Mouse (Mus musculus): ENCODE data around the gene Samd4b. TPM values are rescaled to one million over a fixed set of nuclear protein-coding genes. Genes with fewer than 3 reads are reported as not detected.
"Not testable (repeated sequence)": the region's sequence is repeated elsewhere in the genome, so short reads cannot be mapped to it uniquely, and the experiment has no call there.

Gene Samd4b
- total RNA-seq, 2 experiments from 2014 or later = 74.9 to 78.9 TPM

DNA sequence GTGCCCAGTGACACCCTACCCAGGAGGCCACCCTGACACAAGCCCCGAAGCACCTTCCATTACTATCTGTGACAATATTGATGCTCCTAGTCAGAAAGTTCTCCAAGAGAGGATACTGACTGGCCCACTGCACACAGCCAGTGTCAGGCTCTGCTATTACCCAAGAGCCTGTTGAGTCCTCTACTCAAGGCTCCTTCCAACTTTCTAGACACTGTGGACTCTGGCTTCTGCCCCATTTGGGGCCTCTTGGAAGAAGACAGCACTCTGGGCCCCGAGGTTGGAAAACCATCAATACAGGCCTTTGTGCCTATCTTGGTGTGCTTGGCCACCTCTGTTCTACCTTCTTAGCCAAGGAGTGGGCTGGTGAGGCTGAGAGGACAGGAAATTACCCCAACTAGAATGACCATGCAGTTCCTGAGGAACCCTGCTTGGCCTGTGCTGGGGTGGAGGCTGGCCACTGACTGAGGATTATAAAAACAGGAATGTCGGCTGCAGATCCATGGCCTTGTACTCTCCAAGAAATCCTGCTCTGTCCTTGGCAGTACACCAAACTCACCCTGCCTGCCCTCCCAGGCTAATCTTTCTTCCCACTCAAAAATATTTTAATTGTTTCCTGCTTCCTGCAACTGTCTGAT, 187.0 kb downstream of the Samd4b start:
- no peak for TF ChIP-seq CTCF (IDR thresholded peaks at IDR 0.05)
- Histone ChIP-seq H3K4me3 (no peak overlapping the region), H3K27ac (no peak overlapping the region)
- no peak for DNase-seq (ENCODE audit: extremely low spot score in 1 of 2, low spot score in 2 of 2)
- intact Hi-C loops (cut with DNase I) = no loop called here

DNA sequence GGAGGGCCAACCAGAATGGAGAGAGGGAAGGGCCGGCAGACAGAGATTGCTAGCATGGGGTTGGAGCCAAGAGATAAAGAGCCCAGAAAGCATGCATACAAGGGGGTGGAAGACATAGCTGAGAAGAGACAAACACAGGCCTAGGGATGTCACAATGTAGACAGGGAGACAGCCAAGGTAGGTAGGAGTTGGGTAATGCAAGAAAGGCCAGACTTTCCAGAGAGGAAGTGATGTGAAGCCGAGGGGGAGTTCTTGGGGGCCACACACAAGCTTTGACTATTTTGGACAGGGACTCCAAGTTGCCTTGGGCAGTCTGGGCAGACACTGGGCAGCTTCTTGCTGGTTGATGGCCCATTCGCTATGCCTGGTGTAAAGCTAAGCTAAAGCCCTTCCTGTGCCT, 196.0 kb downstream of the Samd4b start:
- Histone ChIP-seq H3K4me3 (no peak overlapping the region), H3K27ac (no peak overlapping the region)
- DNase-seq (ENCODE audit: extremely low spot score in 1 of 2, low spot score in 2 of 2) = no peak
- TF ChIP-seq CTCF (IDR thresholded peaks at IDR 0.05) = no peak
- intact Hi-C loops (cut with DNase I) = no loop called here

DNA sequence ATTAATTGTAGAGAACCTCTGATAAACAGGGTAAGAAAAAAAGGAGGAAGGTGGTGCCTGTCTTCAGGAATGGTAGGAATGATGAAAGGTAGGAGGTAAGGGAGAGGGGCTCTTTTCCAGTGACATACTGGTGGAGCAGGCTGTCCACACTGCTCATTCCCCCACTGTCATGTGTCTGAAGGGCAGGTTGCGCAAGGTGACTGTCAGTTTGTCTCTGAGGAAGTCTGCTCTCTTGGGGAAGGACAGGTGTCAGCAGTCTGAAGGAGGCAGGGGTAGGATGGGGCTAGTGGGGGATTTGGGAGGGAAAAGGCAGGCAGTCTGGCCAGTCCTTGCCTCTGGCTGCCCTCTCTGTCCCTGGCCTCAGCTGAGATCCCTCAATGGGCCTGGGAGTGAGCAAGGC, 196.9 kb downstream of the Samd4b start:
- H3K27ac ChIP-seq = no peak overlapping the region
- no peak for DNase-seq (ENCODE audit: extremely low spot score in 1 of 2, low spot score in 2 of 2)
- intact Hi-C loops (cut with DNase I) = no loop called here
- no peak overlapping the region for H3K4me3 ChIP-seq
- no peak for TF ChIP-seq CTCF (IDR thresholded peaks at IDR 0.05)

DNA sequence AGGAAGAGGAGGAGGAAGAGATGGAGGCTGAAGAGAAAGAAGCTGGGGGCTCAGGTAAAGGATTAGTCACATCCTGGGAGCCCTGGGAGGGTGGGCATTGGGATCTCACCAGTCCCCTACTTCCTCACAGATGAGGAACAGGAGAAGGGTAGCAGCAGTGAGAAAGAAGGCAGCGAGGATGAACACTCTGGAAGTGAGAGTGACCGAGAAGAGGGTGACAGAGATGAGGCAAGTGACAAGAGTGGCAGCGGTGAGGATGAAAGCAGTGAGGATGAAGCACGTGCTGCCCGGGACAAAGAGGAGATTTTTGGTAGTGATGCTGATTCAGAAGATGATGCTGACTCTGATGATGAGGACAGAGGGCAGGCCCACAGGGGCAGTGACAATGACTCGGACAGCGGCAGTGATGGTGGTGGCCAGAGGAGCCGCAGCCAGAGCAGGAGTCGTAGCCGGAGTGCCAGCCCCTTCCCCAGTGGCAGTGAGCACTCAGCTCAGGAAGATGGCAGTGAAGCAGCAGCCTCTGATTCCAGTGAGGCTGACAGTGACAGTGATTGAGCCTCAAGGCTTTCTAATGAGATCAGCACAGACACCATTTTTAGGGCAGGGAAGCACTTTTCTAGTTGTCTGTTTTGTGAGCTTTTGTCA, 199.1 kb downstream of the Samd4b start:
- no peak for TF ChIP-seq CTCF (IDR thresholded peaks at IDR 0.05)
- no peak overlapping the region for H3K4me3 ChIP-seq
- no peak for DNase-seq (ENCODE audit: extremely low spot score in 1 of 2, low spot score in 2 of 2)
- H3K27ac ChIP-seq = no peak overlapping the region
- intact Hi-C loops (cut with DNase I) = no loop called here

DNA sequence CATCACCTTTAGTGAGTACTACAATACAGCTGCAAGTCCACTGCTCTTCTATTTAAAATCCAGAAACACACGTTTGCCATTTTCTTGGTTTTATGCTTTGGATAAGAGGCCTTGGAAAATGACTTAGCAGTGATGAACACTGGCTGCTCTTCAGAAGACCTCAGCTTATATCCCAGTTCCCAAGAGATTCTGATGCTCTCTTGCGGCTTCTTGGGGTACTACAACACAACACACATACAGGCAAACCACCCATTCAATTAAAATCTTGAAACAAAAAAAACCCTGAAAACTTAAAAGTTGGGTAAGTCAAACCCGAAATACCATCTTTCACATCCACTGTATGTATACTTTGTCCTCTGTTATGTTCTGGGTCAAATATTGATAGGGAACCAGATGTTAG, 199.9 kb downstream of the Samd4b start:
- Histone ChIP-seq H3K4me3 (no peak overlapping the region), H3K27ac (no peak overlapping the region)
- intact Hi-C loops (cut with DNase I) = no loop called here
- no peak for DNase-seq (ENCODE audit: extremely low spot score in 1 of 2, low spot score in 2 of 2)
- TF ChIP-seq CTCF (IDR thresholded peaks at IDR 0.05) = peak; percentile 64

DNA sequence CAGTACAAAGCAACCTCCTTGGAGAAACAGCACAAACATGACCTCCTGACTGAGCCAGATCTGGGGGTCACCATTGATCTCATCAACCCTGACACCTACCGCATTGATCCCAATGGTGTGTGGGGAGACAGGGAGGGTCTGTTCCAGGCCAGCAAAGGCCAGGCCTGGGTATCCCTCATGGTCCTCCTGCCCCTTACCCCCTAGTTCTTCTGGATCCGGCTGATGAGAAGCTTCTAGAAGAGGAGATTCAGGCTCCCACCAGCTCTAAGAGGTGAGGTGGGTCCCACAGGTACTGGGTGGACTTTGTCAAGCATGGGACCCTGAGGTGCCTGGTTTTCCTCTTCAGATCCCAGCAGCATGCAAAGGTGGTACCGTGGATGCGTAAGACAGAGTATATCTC, 202.5 kb downstream of the Samd4b start:
- no peak for TF ChIP-seq CTCF (IDR thresholded peaks at IDR 0.05)
- Histone ChIP-seq H3K27ac (no peak overlapping the region), H3K4me3 (no peak overlapping the region)
- intact Hi-C loops (cut with DNase I) = no loop called here
- no peak for DNase-seq (ENCODE audit: extremely low spot score in 1 of 2, low spot score in 2 of 2)

DNA sequence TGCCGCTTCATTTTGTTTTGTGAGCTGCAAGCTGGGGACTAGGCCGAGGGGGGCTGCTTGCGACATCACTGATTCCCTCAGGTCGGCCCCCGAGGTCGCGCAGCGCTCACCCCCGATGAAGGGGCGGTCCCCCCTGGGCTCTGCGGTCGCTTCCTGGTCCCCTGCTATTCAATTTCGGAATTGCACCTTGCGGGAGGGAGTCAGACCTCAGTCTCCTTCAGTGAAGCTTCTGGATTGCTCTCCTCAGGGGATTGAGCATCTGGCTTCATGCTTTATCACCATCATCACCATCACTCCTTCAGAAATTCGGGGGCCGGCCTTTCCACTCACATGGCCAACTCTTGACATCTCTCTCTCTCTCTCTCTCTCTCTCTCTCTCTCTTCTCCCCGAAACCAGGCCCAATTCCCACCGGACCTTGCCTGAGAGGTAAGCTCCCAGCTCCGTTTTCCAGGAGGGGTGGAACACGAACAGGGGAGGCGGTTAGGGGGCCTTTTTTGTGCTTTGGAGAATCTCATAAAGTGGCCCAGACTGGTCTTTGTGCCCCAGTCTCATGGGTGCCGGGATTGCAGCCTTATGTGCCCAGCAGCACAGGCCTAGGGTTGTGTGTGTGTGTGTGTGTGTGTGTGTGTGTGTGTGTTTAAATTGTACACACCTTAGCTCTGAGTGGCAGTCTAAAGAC, 204.5 kb downstream of the Samd4b start:
- Histone ChIP-seq H3K4me3 (peak overlapping the region; percentile 85), H3K27ac (peak overlapping the region; percentile 84)
- no peak for DNase-seq (ENCODE audit: extremely low spot score in 1 of 2, low spot score in 2 of 2)
- TF ChIP-seq CTCF (IDR thresholded peaks at IDR 0.05) = no peak
- intact Hi-C loops (cut with DNase I) = loop anchor here (2.0 to 5.0 kb wide), 3 partner anchors 43 to 209 kb away; partner anchors contain the start of genes Gmfg and Rps16

DNA sequence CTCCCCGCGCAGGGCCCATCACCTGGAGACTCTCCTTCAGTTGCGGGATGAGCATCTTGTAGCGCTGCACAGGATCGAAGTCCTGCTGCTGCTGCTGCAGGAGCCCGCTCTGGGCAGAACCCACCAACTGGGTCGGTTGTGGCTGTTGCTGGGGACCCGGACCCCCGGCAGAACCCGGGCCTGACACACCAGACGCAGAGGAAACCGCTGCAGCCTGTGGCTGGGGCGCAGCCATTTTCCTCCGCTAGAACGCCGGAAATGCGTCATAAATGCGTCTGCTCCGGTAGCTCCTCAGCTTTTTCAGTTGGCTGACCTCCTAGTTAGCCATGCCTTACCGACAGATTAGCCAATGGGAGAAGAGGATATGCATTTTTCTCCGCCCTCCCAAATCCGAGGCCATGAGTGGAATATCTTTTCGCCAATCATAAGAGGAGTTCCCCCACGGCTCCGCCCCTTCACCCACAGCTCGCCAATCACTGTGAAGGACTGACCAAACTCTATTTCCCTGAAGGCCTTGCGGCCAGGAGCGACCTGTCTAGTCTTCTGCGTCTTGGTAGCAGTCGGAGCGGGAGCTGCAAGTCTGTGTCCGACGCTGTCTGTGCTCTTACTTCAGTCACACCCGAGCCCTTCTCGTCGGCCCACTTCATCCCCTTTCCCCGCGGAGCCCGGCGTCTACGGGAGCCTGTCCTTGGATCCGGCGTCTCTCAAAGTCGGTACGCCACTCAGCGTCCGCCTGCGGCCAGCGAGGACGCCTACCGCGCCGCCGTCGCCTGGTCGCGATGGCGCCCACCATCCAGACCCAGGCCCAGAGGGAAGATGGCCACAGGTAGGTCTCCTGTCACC, 205.3 kb downstream of the Samd4b start, which contains the start of the genes Med29 and Paf1:
Gene Med29 (minus strand): TSS at position 280 of the 843 bp plus-strand sequence.
Gene Paf1 (plus strand): TSS at position 523 of the 843 bp plus-strand sequence.
- H3K4me3 ChIP-seq = peak within 1 kb of the TSS; percentile 85
- no peak for TF ChIP-seq CTCF (IDR thresholded peaks at IDR 0.05)
- intact Hi-C loops (cut with DNase I) = loop anchor here (2.0 to 5.0 kb wide), 3 partner anchors 42 to 210 kb away; partner anchors contain the start of genes Gmfg and Rps16
- DNase-seq (ENCODE audit: extremely low spot score in 1 of 2, low spot score in 2 of 2) = peak; percentile 93 to 97
- peak within 1 kb of the TSS; percentile 84 for H3K27ac ChIP-seq

DNA sequence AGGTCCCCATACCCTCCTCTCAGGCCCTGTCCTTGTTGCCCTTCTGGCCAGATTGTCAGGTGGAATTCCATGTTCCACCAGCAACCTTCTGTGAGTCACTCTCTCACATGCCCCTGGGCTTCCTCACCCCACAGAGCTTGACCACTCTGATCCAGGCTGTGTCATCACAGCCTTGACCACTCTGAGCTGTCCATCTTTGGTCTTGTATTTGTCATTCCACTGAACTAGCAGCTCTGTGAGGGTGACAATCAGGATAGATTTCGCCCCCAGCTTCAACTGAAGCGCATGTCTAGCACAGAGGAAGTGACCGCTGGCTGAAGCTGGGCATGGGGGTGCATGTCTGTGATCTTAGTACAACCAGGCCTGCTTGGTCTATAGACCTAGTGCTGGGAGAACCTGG, 207.6 kb downstream of the Samd4b start:
- intact Hi-C loops (cut with DNase I) = loop anchor here (5.0 kb wide), 1 partner anchor 212 kb away; no protein-coding TSS in a partner anchor
- H3K27ac ChIP-seq = no peak overlapping the region
- no peak for DNase-seq (ENCODE audit: extremely low spot score in 1 of 2, low spot score in 2 of 2)
- TF ChIP-seq CTCF (IDR thresholded peaks at IDR 0.05) = no peak
- no peak overlapping the region for H3K4me3 ChIP-seq

DNA sequence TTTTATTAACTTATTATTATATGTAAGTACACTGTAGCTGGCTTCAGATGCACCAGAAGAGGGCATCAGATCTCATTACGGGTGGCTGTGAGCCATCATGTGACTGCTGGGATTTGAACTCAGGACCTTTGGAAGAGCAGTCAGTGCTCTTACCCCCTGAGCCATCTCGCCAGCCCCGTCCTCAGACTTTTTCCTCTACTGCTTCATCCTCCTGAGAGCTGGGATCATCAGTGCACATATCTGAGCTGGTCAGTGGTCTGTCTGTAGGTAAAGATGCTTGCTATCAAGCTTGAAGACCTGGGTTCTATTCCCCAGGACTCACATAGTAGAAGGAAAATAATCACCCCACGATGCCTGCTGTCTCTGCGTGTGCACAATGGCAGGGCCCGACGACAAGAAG, 210.6 kb downstream of the Samd4b start:
- H3K4me3 ChIP-seq; H3K27ac ChIP-seq; DNase-seq (ENCODE audit: extremely low spot score in 1 of 2, low spot score in 2 of 2); intact Hi-C loops (cut with DNase I): not testable (repeated sequence)

DNA sequence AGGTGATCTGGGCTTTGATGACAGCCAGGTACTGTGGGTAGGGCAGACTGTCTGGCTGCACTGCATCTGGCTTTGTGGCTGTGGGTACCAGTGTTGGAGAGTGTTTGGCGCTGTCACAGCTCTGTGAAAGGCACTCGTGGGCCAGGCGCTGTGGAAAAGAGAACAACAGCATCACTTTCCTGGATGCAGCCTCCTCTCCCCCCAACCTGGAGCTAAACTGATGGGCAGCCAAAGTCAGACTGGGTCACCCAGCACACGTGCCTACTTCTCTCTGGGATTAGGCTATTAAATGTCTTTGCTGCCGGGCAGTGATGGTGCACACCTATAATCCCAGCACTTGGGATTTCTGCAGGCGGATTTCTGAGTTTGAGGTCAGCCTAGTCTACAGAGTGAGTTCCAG, 211.1 kb downstream of the Samd4b start:
- not testable (repeated sequence) for H3K27ac ChIP-seq; DNase-seq (ENCODE audit: extremely low spot score in 1 of 2, low spot score in 2 of 2); H3K4me3 ChIP-seq
- intact Hi-C loops (cut with DNase I) = loop anchor here (1.0 kb wide), 1 partner anchor 14 kb away; no protein-coding TSS in a partner anchor

Data from left cerebral cortex, adult 2 months (tissue).